Mouse (Mus musculus): ENCODE measurements around the gene Rps11. TPM values are rescaled to one million over a fixed set of nuclear protein-coding genes. Genes with fewer than 3 reads are reported as not detected.
"Not testable (repeated sequence)": the region's sequence is repeated elsewhere in the genome, so short reads cannot be mapped to it uniquely, and the experiment has no call there.

Rps11 gene
- polyA plus RNA-seq (2015; fragmentation: Nextera tagmentation; extraction: Ambion mirVana): 646 and 744 TPM in 2 replicates

DNA sequence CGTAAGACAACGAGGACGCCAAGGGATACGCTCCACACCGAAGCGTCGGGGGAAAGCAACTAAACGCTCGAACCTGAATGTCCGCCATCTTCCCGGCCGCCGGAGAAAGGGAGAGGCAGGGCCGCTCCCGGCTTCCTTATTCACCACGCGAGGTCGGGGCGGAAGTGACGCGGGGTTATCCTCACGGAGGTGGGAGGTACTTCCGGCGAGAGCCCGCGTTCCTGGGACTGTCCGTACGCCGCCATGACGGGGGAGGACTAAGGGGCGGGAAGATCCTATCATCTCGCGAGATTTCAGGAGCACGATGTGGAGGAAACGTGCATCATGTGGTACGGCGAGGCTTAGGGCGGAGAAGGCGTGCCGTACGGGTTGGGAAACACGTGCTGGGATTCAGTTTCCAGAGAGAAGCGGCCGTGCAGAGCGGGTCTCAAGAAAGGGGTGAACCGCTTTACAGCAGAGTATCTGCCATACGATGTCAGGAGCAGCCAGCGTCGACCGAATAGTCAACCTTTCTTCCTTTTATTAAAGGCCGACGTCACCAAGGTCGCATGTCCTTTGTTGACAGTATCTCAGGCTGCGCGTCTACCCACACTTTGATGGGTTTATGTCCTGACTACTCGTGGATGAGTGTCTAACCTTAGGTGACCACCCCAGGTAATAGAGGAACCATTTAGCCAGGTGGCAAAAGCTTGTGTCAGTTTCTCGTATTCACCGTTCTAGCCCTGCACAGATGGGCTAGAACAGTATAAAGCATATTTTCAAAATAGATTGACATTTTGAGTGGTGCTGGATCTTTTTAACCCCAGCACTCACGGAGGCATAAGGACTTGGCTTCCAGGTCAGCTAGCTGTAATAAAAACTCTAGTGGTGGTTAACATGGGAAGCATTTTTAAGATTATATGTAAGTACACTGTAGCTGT, at the start of gene Rps11:
TSS of gene Rps11 (minus strand) at position 216 of the 920 bp plus-strand sequence.
- H3K9me3 ChIP-seq (replicated peaks; ENCODE audit: control insufficient read depth, low read length): no peaks in the 10 kb centered on the region
- H3K36me3 ChIP-seq (ENCODE audit: control insufficient read depth, insufficient read depth): peaks cover 48% of the 10 kb centered on the region
- peaks cover 49% of the 10 kb centered on the region for H3K4me1 ChIP-seq (ENCODE audit: control insufficient read depth, low read depth, low read length)
- H3K27me3 ChIP-seq (ENCODE audit: control insufficient read depth, insufficient read depth, low read depth, low read length): no peaks in the 10 kb centered on the region
- peak within 1 kb of the TSS; percentile 77 for H3K4me3 ChIP-seq (ENCODE audit: low read depth, low read length)
- peak within 1 kb of the TSS; percentile 77 for H3K4me2 ChIP-seq (ENCODE audit: low read depth, low read length)
- peak; percentile 80 for ATAC-seq (ENCODE audit: low read depth)
- under 1% methylated on average over 59 of the region's 59 CpGs for WGBS (ENCODE audit: insufficient replicate concordance)
- H3K27ac ChIP-seq (ENCODE audit: low read length): peak within 1 kb of the TSS; percentile 87
- H3K9ac ChIP-seq (ENCODE audit: low read depth, low read length): peak within 1 kb of the TSS; percentile 79

DNA sequence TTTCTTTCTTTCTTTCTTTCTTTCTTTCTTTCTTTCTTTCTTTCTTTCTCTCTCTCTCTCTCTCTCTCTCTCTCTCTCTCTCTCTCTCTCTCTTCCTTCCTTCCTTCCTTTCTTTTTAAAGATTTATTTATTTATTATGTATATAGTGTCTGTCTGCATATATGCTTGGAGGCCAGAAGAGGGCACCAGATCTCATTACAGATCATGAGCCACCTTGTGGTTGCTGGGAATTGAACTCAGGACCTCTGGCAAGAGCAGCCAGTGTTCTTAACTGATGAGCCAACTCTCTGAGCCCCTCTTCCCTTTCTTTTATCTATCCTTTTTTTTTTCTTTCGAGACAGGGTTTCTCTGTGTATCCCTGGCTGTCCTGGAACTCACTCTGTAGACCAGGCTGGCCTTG, 49.5 kb upstream of the Rps11 start:
- not testable (repeated sequence) for H3K4me3 ChIP-seq (ENCODE audit: low read depth, low read length); H3K4me1 ChIP-seq (ENCODE audit: control insufficient read depth, low read depth, low read length); H3K27ac ChIP-seq (ENCODE audit: low read length); ATAC-seq (ENCODE audit: low read depth); H3K9ac ChIP-seq (ENCODE audit: low read depth, low read length); H3K4me2 ChIP-seq (ENCODE audit: low read depth, low read length); H3K36me3 ChIP-seq (ENCODE audit: control insufficient read depth, insufficient read depth); H3K9me3 ChIP-seq (replicated peaks; ENCODE audit: control insufficient read depth, low read length)
- 67% methylated on average over 1 of the region's 1 CpGs for WGBS (ENCODE audit: insufficient replicate concordance)
- H3K27me3 ChIP-seq (ENCODE audit: control insufficient read depth, insufficient read depth, low read depth, low read length): peaks cover 61% of the 10 kb centered on the region

DNA sequence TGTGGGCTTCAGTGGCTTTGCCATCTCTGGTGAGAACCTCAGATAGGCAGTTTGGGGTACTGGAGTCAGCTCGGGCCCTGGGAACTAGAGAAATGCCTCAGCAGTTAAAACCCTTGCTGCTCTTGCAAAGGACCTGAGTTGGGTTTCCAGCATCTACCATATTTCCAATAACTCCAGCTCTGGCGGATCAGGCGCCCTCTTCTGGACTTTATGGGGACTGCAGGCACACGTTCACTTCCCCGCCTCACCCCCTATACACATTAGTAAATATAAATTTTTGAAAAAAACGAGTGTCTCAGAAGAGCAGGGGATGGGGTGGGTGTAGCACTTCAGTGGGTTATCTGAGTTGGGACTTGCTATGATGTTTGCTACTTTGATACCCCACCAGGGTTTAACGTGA, 48.7 kb upstream of the Rps11 start:
- no peak overlapping the region for H3K9ac ChIP-seq (ENCODE audit: low read depth, low read length)
- H3K4me2 ChIP-seq (ENCODE audit: low read depth, low read length): no peak overlapping the region
- ATAC-seq (ENCODE audit: low read depth): no peak
- whole genome bisulfite sequencing (ENCODE audit: insufficient replicate concordance): 46% methylated on average over 7 of the region's 7 CpGs
- no peak overlapping the region for H3K4me3 ChIP-seq (ENCODE audit: low read depth, low read length)
- H3K36me3 ChIP-seq (ENCODE audit: control insufficient read depth, insufficient read depth): no peaks in the 10 kb centered on the region
- peaks cover 6% of the 10 kb centered on the region for H3K9me3 ChIP-seq (replicated peaks; ENCODE audit: control insufficient read depth, low read length)
- no peaks in the 10 kb centered on the region for H3K4me1 ChIP-seq (ENCODE audit: control insufficient read depth, low read depth, low read length)
- H3K27ac ChIP-seq (ENCODE audit: low read length): no peak overlapping the region
- H3K27me3 ChIP-seq (ENCODE audit: control insufficient read depth, insufficient read depth, low read depth, low read length): peaks cover 61% of the 10 kb centered on the region

DNA sequence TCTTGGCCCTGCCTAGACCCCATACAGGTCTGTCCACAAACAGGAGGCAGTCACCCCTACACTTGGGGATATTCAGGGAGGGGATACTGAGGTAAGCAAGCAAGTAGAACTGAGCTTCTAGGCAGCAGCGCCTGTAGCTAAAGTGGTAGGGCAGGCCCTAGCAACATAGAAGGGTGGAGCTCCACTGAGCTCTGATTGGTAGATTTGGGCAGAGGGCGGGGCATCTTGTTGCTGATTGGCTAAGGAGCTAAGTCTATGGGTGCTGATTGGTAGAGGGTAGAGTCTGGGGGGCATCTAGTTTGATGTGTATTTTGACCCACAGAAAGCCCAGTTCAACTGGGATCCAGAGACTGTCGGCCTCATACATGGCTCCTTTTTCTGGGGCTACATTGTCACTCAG, 45.3 kb upstream of the Rps11 start:
- Histone ChIP-seq H3K4me2 (ENCODE audit: low read depth, low read length) (no peak overlapping the region), H3K9me3 (replicated peaks; ENCODE audit: control insufficient read depth, low read length) (peaks cover 6% of the 10 kb centered on the region), H3K9ac (ENCODE audit: low read depth, low read length) (no peak overlapping the region), H3K4me3 (ENCODE audit: low read depth, low read length) (no peak overlapping the region), H3K27me3 (ENCODE audit: control insufficient read depth, insufficient read depth, low read depth, low read length) (peaks cover 61% of the 10 kb centered on the region), H3K27ac (ENCODE audit: low read length) (no peak overlapping the region), H3K36me3 (ENCODE audit: control insufficient read depth, insufficient read depth) (no peaks in the 10 kb centered on the region), H3K4me1 (ENCODE audit: control insufficient read depth, low read depth, low read length) (no peaks in the 10 kb centered on the region)
- ATAC-seq (ENCODE audit: low read depth): no peak
- 68% methylated on average over 3 of the region's 3 CpGs for WGBS (ENCODE audit: insufficient replicate concordance)

DNA sequence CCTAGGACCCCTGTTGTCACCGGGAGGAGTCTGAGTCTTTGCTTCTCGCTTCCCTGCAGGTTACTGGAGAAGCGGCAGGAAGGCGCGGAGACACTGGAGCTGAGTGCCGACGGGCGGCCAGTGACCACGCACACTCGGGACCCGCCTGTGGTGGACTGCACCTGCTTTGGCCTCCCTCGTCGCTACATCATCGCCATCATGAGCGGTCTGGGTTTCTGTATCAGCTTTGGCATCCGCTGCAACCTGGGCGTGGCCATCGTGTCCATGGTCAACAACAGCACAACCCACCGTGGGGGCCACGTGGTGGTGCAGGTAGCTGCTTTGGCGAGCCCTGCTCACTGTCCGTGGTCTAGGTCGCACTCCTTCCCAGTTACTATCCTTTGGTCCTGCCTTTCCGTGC, 44.4 kb upstream of the Rps11 start:
- no peak for ATAC-seq (ENCODE audit: low read depth)
- WGBS (ENCODE audit: insufficient replicate concordance): 8% methylated on average over 24 of the region's 24 CpGs
- H3K4me3 ChIP-seq (ENCODE audit: low read depth, low read length): no peak overlapping the region

DNA sequence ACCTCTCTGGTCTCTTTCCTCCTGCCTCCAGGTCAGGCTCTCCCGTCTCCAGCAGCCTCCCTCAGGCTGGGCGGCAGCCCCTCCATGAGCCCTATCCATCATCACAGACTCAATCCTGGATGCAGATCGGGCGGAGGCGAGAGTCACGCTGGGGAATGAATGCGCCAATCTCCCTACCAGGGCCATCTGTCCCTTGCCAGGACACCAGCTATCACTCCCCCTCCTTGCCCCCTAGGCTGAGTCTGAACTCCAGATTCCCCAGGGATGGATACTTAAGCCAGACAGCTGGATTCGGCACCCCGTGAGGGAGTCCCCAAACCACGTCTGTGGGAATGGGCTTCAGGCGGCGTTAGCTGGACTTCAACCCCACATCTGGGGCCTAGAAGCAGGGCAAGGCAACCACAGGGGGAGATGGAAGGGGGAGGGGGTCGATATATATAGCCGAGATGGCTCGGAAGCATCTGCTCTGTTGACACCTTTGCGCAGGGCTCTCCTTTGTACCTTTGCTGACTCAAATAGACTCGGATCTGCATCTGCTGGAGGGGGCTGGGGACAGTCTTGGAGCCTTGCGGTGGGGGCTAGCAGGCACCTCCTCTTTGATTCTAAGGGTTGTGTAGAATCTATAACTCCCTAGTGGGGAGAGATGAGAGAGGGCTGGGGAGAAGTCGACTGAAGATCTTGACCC, 43.7 kb upstream of the Rps11 start:
- H3K27me3 ChIP-seq (ENCODE audit: control insufficient read depth, insufficient read depth, low read depth, low read length): peaks cover 69% of the 10 kb centered on the region
- 5% methylated on average over 19 of the region's 19 CpGs for WGBS (ENCODE audit: insufficient replicate concordance)
- no peaks in the 10 kb centered on the region for H3K36me3 ChIP-seq (ENCODE audit: control insufficient read depth, insufficient read depth)
- peaks cover 5% of the 10 kb centered on the region for H3K4me1 ChIP-seq (ENCODE audit: control insufficient read depth, low read depth, low read length)
- no peak overlapping the region for H3K27ac ChIP-seq (ENCODE audit: low read length)
- no peak overlapping the region for H3K4me2 ChIP-seq (ENCODE audit: low read depth, low read length)
- H3K9ac ChIP-seq (ENCODE audit: low read depth, low read length): no peak overlapping the region
- ATAC-seq (ENCODE audit: low read depth): no peak
- peaks cover 6% of the 10 kb centered on the region for H3K9me3 ChIP-seq (replicated peaks; ENCODE audit: control insufficient read depth, low read length)
- no peak overlapping the region for H3K4me3 ChIP-seq (ENCODE audit: low read depth, low read length)

More for the DNA sequence above, 44.4 kb upstream of the Rps11 start:
- peaks cover 62% of the 10 kb centered on the region for H3K27me3 ChIP-seq (ENCODE audit: control insufficient read depth, insufficient read depth, low read depth, low read length)
- peaks cover 6% of the 10 kb centered on the region for H3K9me3 ChIP-seq (replicated peaks; ENCODE audit: control insufficient read depth, low read length)
- H3K4me2 ChIP-seq (ENCODE audit: low read depth, low read length): no peak overlapping the region
- no peak overlapping the region for H3K27ac ChIP-seq (ENCODE audit: low read length)
- H3K9ac ChIP-seq (ENCODE audit: low read depth, low read length): no peak overlapping the region
- H3K36me3 ChIP-seq (ENCODE audit: control insufficient read depth, insufficient read depth): no peaks in the 10 kb centered on the region
- H3K4me1 ChIP-seq (ENCODE audit: control insufficient read depth, low read depth, low read length): peaks cover 3% of the 10 kb centered on the region

DNA sequence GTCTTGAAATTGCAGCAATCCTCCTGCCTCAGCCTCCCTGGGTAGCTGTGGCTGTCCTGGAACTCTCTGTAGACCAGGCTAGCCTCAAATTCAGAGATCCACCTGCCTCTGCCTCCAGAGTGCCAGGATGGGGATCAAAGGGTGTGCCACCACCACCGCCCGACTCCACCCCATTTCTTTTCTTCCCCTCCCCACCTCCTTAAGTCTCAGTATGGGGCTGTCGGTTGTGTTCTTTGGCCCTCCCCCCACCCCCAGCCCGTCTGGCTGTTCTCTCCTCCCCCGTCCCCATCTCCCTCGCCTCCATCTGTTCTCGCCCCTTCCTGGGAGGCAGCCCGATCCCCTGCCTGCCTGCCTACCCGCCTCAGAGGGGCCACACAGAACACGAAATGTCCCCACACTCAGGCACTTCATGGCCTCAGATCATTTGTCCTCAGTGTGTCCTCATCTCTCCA, 42.7 kb upstream of the Rps11 start:
- 21% methylated on average over 10 of the region's 10 CpGs for WGBS (ENCODE audit: insufficient replicate concordance)
- Histone ChIP-seq H3K9me3 (replicated peaks; ENCODE audit: control insufficient read depth, low read length) (peaks cover 6% of the 10 kb centered on the region), H3K4me3 (ENCODE audit: low read depth, low read length) (no peak overlapping the region), H3K36me3 (ENCODE audit: control insufficient read depth, insufficient read depth) (no peaks in the 10 kb centered on the region), H3K4me2 (ENCODE audit: low read depth, low read length) (no peak overlapping the region), H3K27me3 (ENCODE audit: control insufficient read depth, insufficient read depth, low read depth, low read length) (peaks cover 77% of the 10 kb centered on the region), H3K9ac (ENCODE audit: low read depth, low read length) (no peak overlapping the region), H3K4me1 (ENCODE audit: control insufficient read depth, low read depth, low read length) (peaks cover 10% of the 10 kb centered on the region), H3K27ac (ENCODE audit: low read length) (no peak overlapping the region)
- no peak for ATAC-seq (ENCODE audit: low read depth)

DNA sequence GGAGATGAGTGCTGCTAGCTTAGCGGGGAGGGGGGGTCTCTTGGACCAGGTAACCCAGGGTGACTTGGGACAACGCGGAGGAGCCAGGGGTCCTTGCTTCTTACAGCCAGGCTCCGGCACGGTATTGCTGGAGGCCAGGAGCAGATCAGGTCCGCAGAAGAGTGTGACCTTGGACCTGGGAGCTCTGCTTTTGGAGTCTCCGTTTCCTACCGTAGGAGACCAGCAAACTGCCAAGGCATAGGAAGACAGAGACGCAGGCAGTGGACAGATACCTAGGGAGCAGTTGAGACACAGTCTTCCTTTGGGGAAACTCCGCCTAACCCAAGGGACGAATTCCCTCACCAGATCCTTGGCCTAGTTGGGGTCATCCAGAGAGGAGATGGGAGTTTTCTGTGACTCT, 41.5 kb upstream of the Rps11 start:
- Histone ChIP-seq H3K4me3 (ENCODE audit: low read depth, low read length) (no peak overlapping the region), H3K4me2 (ENCODE audit: low read depth, low read length) (no peak overlapping the region), H3K9ac (ENCODE audit: low read depth, low read length) (no peak overlapping the region), H3K4me1 (ENCODE audit: control insufficient read depth, low read depth, low read length) (peaks cover 14% of the 10 kb centered on the region), H3K27me3 (ENCODE audit: control insufficient read depth, insufficient read depth, low read depth, low read length) (peaks cover 74% of the 10 kb centered on the region), H3K27ac (ENCODE audit: low read length) (no peak overlapping the region), H3K9me3 (replicated peaks; ENCODE audit: control insufficient read depth, low read length) (peaks cover 6% of the 10 kb centered on the region), H3K36me3 (ENCODE audit: control insufficient read depth, insufficient read depth) (no peaks in the 10 kb centered on the region)
- 44% methylated on average over 11 of the region's 11 CpGs for WGBS (ENCODE audit: insufficient replicate concordance)
- ATAC-seq (ENCODE audit: low read depth): no peak

DNA sequence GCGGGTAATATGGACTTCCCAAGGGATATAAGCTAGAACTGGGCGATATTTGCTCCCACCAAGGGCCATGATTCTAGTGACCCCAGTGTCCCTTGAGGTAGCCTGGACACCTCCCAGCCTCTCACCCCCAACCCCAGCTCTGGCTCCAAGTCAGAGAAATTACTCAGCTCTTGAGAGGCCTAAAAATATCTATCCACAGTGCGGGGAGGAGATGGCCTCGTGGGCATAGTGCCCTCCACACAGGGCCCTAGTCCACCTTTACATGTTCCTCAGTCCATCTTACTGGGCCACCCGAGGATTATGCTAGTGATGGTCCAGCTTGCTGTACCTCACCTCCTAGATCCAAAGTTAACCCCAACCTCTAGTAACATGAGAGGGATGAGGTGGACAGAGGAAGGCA, 40.6 kb upstream of the Rps11 start:
- Histone ChIP-seq H3K4me3 (ENCODE audit: low read depth, low read length) (no peak overlapping the region), H3K9ac (ENCODE audit: low read depth, low read length) (no peak overlapping the region), H3K9me3 (replicated peaks; ENCODE audit: control insufficient read depth, low read length) (peaks cover 6% of the 10 kb centered on the region), H3K27ac (ENCODE audit: low read length) (no peak overlapping the region), H3K4me1 (ENCODE audit: control insufficient read depth, low read depth, low read length) (peaks cover 14% of the 10 kb centered on the region), H3K27me3 (ENCODE audit: control insufficient read depth, insufficient read depth, low read depth, low read length) (peaks cover 73% of the 10 kb centered on the region), H3K4me2 (ENCODE audit: low read depth, low read length) (no peak overlapping the region), H3K36me3 (ENCODE audit: control insufficient read depth, insufficient read depth) (no peaks in the 10 kb centered on the region)
- ATAC-seq (ENCODE audit: low read depth): no peak
- WGBS (ENCODE audit: insufficient replicate concordance): 55% methylated on average over 5 of the region's 5 CpGs
